Mouse (Mus musculus): Measurements from ENCODE around the gene Cdx2. TPM values are rescaled to one million over a fixed set of nuclear protein-coding genes. Genes with fewer than 3 reads are reported as not detected.

Gene Cdx2
- polyA plus RNA-seq, 1 experiment from 2014 or later: not detected

GRCm38 (mm10) chr5:147263945-147264344 is 43.1 kb downstream of the Cdx2 start:
- no peaks in the 10 kb centered on the region for H3K4me1 ChIP-seq (replicated peaks)
- no peak overlapping the region for H3K27ac ChIP-seq
- no peaks in the 10 kb centered on the region for H3K9me3 ChIP-seq
- 53% methylated on average over 4 of the region's 4 CpGs for WGBS
- no peaks in the 10 kb centered on the region for H3K36me3 ChIP-seq
- H3K27me3 ChIP-seq: peaks cover 74% of the 10 kb centered on the region
- H3K4me2 ChIP-seq (replicated peaks): no peak overlapping the region
- no peak for ATAC-seq
- H3K9ac ChIP-seq (replicated peaks): no peak overlapping the region
- H3K4me3 ChIP-seq (replicated peaks): no peak overlapping the region

- WGBS: 68% methylated on average over 11 of the region's 11 CpGs
- ATAC-seq: no peak
- peaks cover 55% of the 10 kb centered on the region for H3K27me3 ChIP-seq
Observed at GRCm38 (mm10) chr5:147261899-147262541, 45.0 kb downstream of the Cdx2 start.

GRCm38 (mm10) chr5:147260778-147261177 is 46.3 kb downstream of the Cdx2 start:
- Histone ChIP-seq H3K9me3 (no peaks in the 10 kb centered on the region), H3K4me2 (replicated peaks) (no peak overlapping the region), H3K9ac (replicated peaks) (no peak overlapping the region), H3K36me3 (no peaks in the 10 kb centered on the region), H3K27ac (no peak overlapping the region), H3K4me1 (replicated peaks) (no peaks in the 10 kb centered on the region), H3K4me3 (replicated peaks) (no peak overlapping the region), H3K27me3 (peaks cover 43% of the 10 kb centered on the region)
- 80% methylated on average over 4 of the region's 4 CpGs for WGBS
- no peak for ATAC-seq

More at GRCm38 (mm10) chr5:147261899-147262541, 45.0 kb downstream of the Cdx2 start:
- Histone ChIP-seq H3K4me3 (replicated peaks) (no peak overlapping the region), H3K9me3 (no peaks in the 10 kb centered on the region), H3K9ac (replicated peaks) (no peak overlapping the region), H3K4me1 (replicated peaks) (no peaks in the 10 kb centered on the region), H3K4me2 (replicated peaks) (no peak overlapping the region), H3K36me3 (no peaks in the 10 kb centered on the region), H3K27ac (no peak overlapping the region)

GRCm38 (mm10) chr5:147260189-147260588 is 46.9 kb downstream of the Cdx2 start:
- no peaks in the 10 kb centered on the region for H3K4me1 ChIP-seq (replicated peaks)
- H3K9me3 ChIP-seq: no peaks in the 10 kb centered on the region
- no peak overlapping the region for H3K9ac ChIP-seq (replicated peaks)
- no peak overlapping the region for H3K4me2 ChIP-seq (replicated peaks)
- 98% methylated on average over 1 of the region's 1 CpGs for WGBS
- no peaks in the 10 kb centered on the region for H3K36me3 ChIP-seq
- ATAC-seq: no peak
- H3K27me3 ChIP-seq: peaks cover 37% of the 10 kb centered on the region
- H3K27ac ChIP-seq: no peak overlapping the region
- no peak overlapping the region for H3K4me3 ChIP-seq (replicated peaks)

Small RNA genes within 50 kb of the gene (microRNA-seq; reads per million reads assigned to microRNA genes)
- gene Mir7k: not detected

Other genes starting within 250 kb of the Cdx2 start
- 4.1 and 4.4 TPM in 2 replicates for gene Lnx2, start 230.7 kb downstream of the Cdx2 start, polyA plus RNA-seq (2015; fragmentation: Nextera tagmentation; extraction: Ambion mirVana)
- gene Polr1d, start 230.2 kb downstream of the Cdx2 start, polyA plus RNA-seq (2015; fragmentation: Nextera tagmentation; extraction: Ambion mirVana): 101 and 103 TPM in 2 replicates
- gene Gsx1, start 118.6 kb downstream of the Cdx2 start, polyA plus RNA-seq (2015; fragmentation: Nextera tagmentation; extraction: Ambion mirVana): 10.7 and 16.2 TPM in 2 replicates
- not detected in 2 replicates for gene Pdx1, start 37.3 kb downstream of the Cdx2 start, polyA plus RNA-seq (2015; fragmentation: Nextera tagmentation; extraction: Ambion mirVana)
- gene Urad, start 15.2 kb upstream of the Cdx2 start, polyA plus RNA-seq (2015; fragmentation: Nextera tagmentation; extraction: Ambion mirVana): not detected in 2 replicates
- gene Flt3, start 93.2 kb upstream of the Cdx2 start, polyA plus RNA-seq (2015; fragmentation: Nextera tagmentation; extraction: Ambion mirVana): 0.09 and 0.12 TPM in 2 replicates
- 68.3 and 75.8 TPM in 2 replicates for gene Pan3, start 122.9 kb upstream of the Cdx2 start, polyA plus RNA-seq (2015; fragmentation: Nextera tagmentation; extraction: Ambion mirVana)

Measured in midbrain, embryonic 13.5 days (tissue).